Mouse (Mus musculus) heart, postnatal 0 days (tissue): ENCODE measurements at regions not wholly inside any gene's neighbourhood (a gene's known extent, or its start where the extent isn't known, plus 50 kb on each side); places are given as distances from the start of the nearest gene placed in this dataset.
A peak's percentile ranks its signal among the peaks of the same experiment; 100 is the strongest.

Experiments
- ATAC-seq: fragments of 200-750 bp; cut with Nextera tagmentation; 2 replicates; pipeline ENCODE4 v1.8.0; 2017; ENCODE audit warnings: low read depth, moderate number of reproducible peaks, moderate library complexity; ENCODE audit not compliant: insufficient read depth
- DNase-seq: peaks from one replicate; pipeline ENCODE4 v3.0.0-alpha.2; 2016; ENCODE audit warnings: low spot score
- H3K27ac ChIP-seq: fragments of 300-500 bp; sonication (generic); 2 replicates; pipeline ENCODE4 v1.5.1; 2014; ENCODE audit warnings: low read depth, mild to moderate bottlenecking
- H3K27me3 ChIP-seq: fragments of 300-500 bp; sonication (generic); 2 replicates; pipeline ENCODE4 v1.6.1; 2014; ENCODE audit warnings: low read length, mixed read lengths; ENCODE audit not compliant: control insufficient read depth, insufficient read depth
- H3K36me3 ChIP-seq: fragments of 300-500 bp; sonication (generic); replicated peaks from 2 replicates; pipeline ENCODE4 v1.6.1; 2014; ENCODE audit warnings: low read length, mixed read lengths; ENCODE audit not compliant: control insufficient read depth, insufficient read depth
- H3K4me1 ChIP-seq: fragments of 300-500 bp; sonication (generic); 2 replicates; pipeline ENCODE4 v1.6.1; 2014; ENCODE audit warnings: antibody characterized with exemption; ENCODE audit not compliant: control insufficient read depth, insufficient read depth
- H3K4me2 ChIP-seq: fragments of 300-500 bp; sonication (generic); 2 replicates; pipeline ENCODE4 v1.6.1; 2014; ENCODE audit warnings: low read depth, mild to moderate bottlenecking, low read length, moderate library complexity
- H3K4me3 ChIP-seq: fragments of 300-500 bp; sonication (generic); 2 replicates; pipeline ENCODE4 v1.5.1; 2014; ENCODE audit warnings: low read depth, low read length
- H3K9ac ChIP-seq: fragments of 300-500 bp; sonication (generic); replicated peaks from 2 replicates; pipeline ENCODE4 v1.6.1; 2014; ENCODE audit warnings: low read depth, low read length, mixed read lengths
- H3K9me3 ChIP-seq: fragments of 300-500 bp; sonication (generic); replicated peaks from 2 replicates; pipeline ENCODE4 v1.6.1; 2016; ENCODE audit warnings: low read length; ENCODE audit not compliant: control insufficient read depth
- CTCF ChIP-seq: IDR thresholded peaks from 2 replicates; pipeline ENCODE4 v1.5.1; 2016; ENCODE audit warnings: antibody characterized with exemption, control low read depth, low read depth
- EP300 ChIP-seq: IDR thresholded peaks from 2 replicates; pipeline ENCODE4 v1.6.1; 2016; ENCODE audit warnings: antibody characterized with exemption, low read depth
- WGBS: fragments of 180-500 bp; shearing (Covaris S2); extraction: QIAGEN DNeasy Blood & Tissue Kit; methylation state at CpG from one replicate; pipeline ENCODE4 v1.1.7; 2014; 5-methylcytosine and 5-hydroxymethylcytosine counted together

GRCm38 (mm10) chr3:103408724-103409123 lies 129.6 kb downstream of the Trim33 start:
- no peak overlapping the region for H3K4me2 ChIP-seq
- DNase-seq (no peak), ATAC-seq (no peak)
- H3K9me3 ChIP-seq: no peaks in the 10 kb centered on the region
- no peak overlapping the region for H3K27ac ChIP-seq
- H3K36me3 ChIP-seq: no peaks in the 10 kb centered on the region
- WGBS: 83% methylated on average over 5 of the region's 5 CpGs
- no peaks in the 10 kb centered on the region for H3K27me3 ChIP-seq
- no peak overlapping the region for H3K4me3 ChIP-seq
- TF ChIP-seq CTCF: no peak
- no peak for TF ChIP-seq EP300
- no peak overlapping the region for H3K9ac ChIP-seq
- H3K4me1 ChIP-seq: no peaks in the 10 kb centered on the region

GRCm38 (mm10) chr3:103412247-103412646 lies 133.2 kb downstream of the Trim33 start:
- TF ChIP-seq EP300 (no peak), CTCF (no peak)
- Histone ChIP-seq H3K9ac (no peak overlapping the region), H3K9me3 (no peaks in the 10 kb centered on the region), H3K4me1 (no peaks in the 10 kb centered on the region), H3K4me2 (no peak overlapping the region), H3K27ac (no peak overlapping the region), H3K36me3 (no peaks in the 10 kb centered on the region), H3K27me3 (no peaks in the 10 kb centered on the region), H3K4me3 (no peak overlapping the region)
- ATAC-seq: no peak
- 53% methylated on average over 2 of the region's 2 CpGs for WGBS
- no peak for DNase-seq

GRCm38 (mm10) chr3:103415051-103415695 lies 136.1 kb downstream of the Trim33 start:
- no peak overlapping the region for H3K27ac ChIP-seq
- ATAC-seq (no peak), DNase-seq (no peak)
- H3K27me3 ChIP-seq: no peaks in the 10 kb centered on the region
- H3K4me3 ChIP-seq: no peak overlapping the region
- TF ChIP-seq EP300 (no peak), CTCF (no peak)
- H3K4me2 ChIP-seq: no peak overlapping the region
- no peak overlapping the region for H3K9ac ChIP-seq
- whole genome bisulfite sequencing: 61% methylated on average over 8 of the region's 8 CpGs
- H3K36me3 ChIP-seq: no peaks in the 10 kb centered on the region
- H3K9me3 ChIP-seq: no peaks in the 10 kb centered on the region
- H3K4me1 ChIP-seq: peaks cover 4% of the 10 kb centered on the region; the same call in 1 of the 2 replicates

GRCm38 (mm10) chr3:103416296-103416695 lies 137.2 kb downstream of the Trim33 start:
- no peak overlapping the region for H3K27ac ChIP-seq
- no peak overlapping the region for H3K4me3 ChIP-seq
- no peak for ATAC-seq
- peaks cover 10% of the 10 kb centered on the region; the same call in 1 of the 2 replicates for H3K4me1 ChIP-seq
- TF ChIP-seq EP300 (no peak), CTCF (no peak)
- H3K4me2 ChIP-seq: no peak overlapping the region
- no peak overlapping the region for H3K9ac ChIP-seq
- no peaks in the 10 kb centered on the region for H3K27me3 ChIP-seq
- peak; percentile 11 for DNase-seq
- no peaks in the 10 kb centered on the region for H3K36me3 ChIP-seq
- H3K9me3 ChIP-seq: no peaks in the 10 kb centered on the region
- 11% methylated on average over 2 of the region's 2 CpGs for WGBS

- H3K27me3 ChIP-seq: no peaks in the 10 kb centered on the region
- TF ChIP-seq CTCF (no peak), EP300 (no peak)
- no peaks in the 10 kb centered on the region for H3K36me3 ChIP-seq
- H3K9me3 ChIP-seq: no peaks in the 10 kb centered on the region
- ATAC-seq (no peak), DNase-seq (no peak)
- no peak overlapping the region for H3K4me2 ChIP-seq
- WGBS: 96% methylated on average over 4 of the region's 4 CpGs
- H3K4me1 ChIP-seq: peaks cover 10% of the 10 kb centered on the region; the same call in 1 of the 2 replicates
- no peak overlapping the region for H3K4me3 ChIP-seq
- H3K9ac ChIP-seq: no peak overlapping the region
- no peak overlapping the region for H3K27ac ChIP-seq
These were observed 138.7 kb downstream of the Trim33 start for GRCm38 (mm10) chr3:103417781-103418180.
